Mouse (Mus musculus) retina, embryonic 14.5 days (tissue): Measurements from ENCODE around the gene Prelp.
A peak's percentile ranks its signal among the peaks of the same experiment; 100 is the strongest.

Experiments
- DNase-seq: peaks from one replicate; pipeline ENCODE4 v3.0.0-alpha.2; 2015; ENCODE audit warnings: low spot score

The Prelp gene

GRCm38 (mm10) chr1:133899043-133899542 lies 22.1 kb downstream of the Prelp start:
- no peak for DNase-seq

DNA sequence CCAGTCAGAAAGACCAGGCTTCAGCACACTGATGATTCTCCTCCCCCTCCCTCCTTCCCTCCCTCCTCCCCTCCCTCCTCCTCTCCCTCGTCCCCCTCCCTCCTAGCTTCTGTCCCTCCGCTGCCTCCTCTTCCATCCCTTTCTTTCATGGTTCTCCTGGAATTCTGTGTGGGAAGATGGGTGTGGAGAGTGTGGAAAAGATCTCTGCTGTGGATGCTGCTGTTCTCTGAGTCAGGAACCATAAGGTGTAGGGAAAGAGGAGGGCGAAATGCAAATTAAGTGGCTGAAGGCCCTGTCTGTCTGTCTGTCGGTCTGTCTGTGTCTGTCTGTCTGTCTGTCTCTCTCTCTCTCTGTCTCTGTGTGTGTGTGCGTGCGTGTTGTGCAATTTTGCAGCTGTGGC lies 23.9 kb downstream of the Prelp start:
- no peak for DNase-seq

GRCm38 (mm10) chr1:133891489-133891888 lies 29.7 kb downstream of the Prelp start:
- DNase-seq, result peak; percentile 58

GRCm38 (mm10) chr1:133889949-133890598 lies 31.1 kb downstream of the Prelp start:
- DNase-seq, result no peak

- no peak for DNase-seq
Measured at GRCm38 (mm10) chr1:133887538-133888250, 33.5 kb downstream of the Prelp start.

DNA sequence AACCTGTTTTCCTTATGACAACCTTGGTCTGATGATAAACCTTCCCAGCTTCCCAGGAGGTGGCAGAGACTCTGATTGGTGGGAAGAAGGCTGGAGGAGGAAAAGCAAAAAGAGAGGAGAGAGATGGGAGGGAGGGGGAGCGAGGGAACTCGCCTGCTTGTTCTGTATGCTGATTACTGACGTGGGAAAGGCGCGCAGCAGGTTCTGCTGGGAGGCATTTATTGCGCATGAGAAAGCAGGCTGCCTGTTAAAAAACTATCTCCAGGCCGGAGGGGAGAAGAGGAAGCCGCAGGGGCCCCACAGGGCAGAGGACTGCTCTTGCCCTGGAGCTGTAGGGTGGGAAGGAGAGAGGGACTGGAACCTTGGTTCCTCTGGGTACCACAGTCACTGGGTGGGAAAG lies 34.2 kb downstream of the Prelp start:
- peak; percentile 82 for DNase-seq

DNA sequence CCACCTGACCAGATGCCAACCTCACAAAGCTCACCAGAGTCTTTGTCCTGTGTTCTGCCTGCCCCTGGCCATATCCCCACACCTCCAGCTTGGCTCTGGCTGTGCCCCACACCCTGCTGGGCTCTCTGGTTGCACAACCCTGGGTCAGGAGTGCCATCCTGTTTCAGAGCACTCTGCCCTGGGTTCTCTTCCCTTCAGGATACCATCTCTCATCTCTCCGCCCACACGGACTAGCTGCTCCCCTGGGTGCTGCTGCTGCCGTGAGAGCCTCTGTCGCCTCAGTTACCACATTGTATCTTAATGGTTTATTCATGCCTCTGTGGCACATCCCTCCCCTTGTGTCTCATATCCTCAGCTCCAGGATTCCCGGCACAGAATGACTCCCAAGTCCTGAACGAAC lies 34.8 kb downstream of the Prelp start:
- peak; percentile 41 for DNase-seq

GRCm38 (mm10) chr1:133885811-133886210 lies 35.4 kb downstream of the Prelp start:
- DNase-seq, result no peak

GRCm38 (mm10) chr1:133884746-133885145 lies 36.5 kb downstream of the Prelp start:
- DNase-seq, result no peak

DNA sequence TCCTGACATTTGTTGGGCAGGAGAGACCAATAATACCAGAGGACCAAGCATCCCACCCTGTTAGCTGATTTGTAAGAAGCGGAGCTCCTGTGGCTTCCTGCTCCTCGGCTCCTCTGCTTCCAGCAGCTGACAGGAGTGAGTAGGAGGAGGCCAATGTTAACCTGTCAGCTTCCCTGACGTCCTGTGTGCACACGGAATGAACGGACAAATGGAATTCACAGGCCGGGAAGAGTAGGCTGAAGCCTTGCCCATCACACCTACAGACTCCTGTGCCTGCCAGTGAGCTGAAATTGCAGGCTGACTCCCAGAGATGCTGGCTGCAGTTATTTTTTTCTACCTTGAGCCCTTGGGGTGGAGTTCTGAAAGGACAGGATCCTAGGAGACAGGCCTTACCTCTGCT lies 37.1 kb downstream of the Prelp start:
- DNase-seq, result no peak

GRCm38 (mm10) chr1:133882283-133883217 lies 38.7 kb downstream of the Prelp start:
- no peak for DNase-seq

GRCm38 (mm10) chr1:133881813-133882212 lies 39.4 kb downstream of the Prelp start:
- DNase-seq, result no peak

DNA sequence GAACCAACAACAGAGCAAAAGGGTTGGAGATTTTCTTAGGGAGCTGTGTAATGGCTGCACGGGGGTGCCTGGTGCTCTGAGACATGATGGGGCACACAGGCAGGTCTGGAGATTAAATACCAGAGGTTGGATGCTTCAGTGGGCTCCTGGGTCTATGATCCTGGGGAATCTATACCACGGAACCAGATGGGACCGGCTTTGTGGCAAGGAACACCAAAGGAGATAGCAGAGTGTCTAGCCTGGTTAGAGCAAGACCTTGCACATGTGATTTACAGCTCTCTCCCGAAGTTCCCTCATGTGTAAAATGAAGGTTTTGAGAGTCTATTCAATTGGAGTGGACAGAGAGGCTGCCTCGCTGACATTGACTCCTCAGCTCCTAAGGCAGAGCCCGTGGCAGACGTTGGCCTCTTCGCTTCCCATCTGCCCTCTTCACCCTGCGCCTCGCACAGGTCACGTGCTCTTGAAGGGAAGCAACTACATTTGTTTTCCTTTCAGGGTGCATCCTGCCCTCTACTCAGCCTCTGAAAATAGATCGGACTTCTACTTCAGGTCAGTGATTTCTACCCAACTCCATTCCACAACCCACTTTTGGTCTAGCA lies 42.3 kb downstream of the Prelp start:
- DNase-seq, result peak; percentile 52

DNA sequence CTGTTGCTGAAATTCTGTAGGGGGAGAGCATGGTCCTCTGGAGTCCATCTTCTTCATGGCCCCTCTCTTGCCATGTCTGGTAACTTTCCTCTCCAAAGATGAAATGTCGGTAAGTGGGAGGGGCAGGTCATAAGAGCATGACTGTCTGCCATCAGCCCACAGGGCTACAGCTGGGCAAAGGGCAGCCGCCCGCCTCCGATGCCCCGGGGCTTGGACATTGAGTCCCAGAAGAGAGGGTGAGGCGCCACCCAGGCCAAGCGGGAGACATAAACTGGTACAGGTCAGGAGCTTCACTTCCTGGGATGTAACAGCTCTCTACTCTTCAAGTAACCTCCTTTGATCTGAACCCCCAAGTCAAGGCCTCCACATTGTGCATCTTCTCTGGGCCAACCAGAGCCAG lies 44.3 kb downstream of the Prelp start:
- DNase-seq, result no peak

GRCm38 (mm10) chr1:133873086-133873813 lies 48.0 kb downstream of the Prelp start:
- DNase-seq, result no peak

- no peak for DNase-seq
Measured at GRCm38 (mm10) chr1:133871241-133871640, 50.0 kb downstream of the Prelp start.

DNA sequence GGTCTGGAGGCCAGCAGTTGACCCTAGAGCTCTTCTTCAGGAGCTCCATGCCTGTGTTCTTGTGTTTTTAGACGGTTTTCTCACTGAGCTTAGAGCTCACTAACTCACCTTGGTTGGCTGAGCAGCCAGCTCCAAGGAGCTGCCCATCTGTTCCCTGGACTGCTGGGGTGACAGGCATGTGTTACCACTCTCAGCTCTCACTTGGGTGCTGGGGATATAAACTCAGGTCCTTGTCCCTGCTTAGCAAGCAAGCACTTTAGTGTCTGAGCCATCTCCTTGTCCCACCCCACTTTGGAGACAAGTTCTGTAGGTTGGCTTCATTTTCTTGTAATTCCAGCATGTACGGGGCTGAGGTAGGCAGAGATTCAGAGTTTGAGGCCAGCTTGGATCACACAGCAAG lies 52.0 kb downstream of the Prelp start:
- no peak for DNase-seq

- no peak for DNase-seq
Measured at GRCm38 (mm10) chr1:133863257-133863997, 57.8 kb downstream of the Prelp start.

DNA sequence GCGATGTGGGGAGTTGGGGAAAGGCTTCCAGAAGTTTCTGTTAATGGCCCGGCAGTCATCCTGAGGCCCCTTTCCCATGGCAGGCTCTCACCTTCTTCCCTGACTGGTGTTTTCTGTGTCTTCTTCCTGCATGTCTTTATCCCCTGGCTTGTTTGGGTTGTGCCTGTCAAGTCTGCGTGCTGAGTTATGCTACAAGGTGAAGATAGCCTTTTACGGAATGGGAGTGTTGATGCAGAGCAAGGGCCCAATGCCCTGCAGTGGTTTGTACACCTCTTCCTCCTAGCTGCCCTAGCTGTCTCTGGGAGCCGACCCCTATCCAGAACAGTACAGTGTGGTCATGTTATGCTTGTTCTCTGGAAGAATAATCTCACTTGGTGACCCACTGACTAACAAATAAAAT lies 60.2 kb downstream of the Prelp start:
- no peak for DNase-seq
